Mouse (Mus musculus) embryonic fibroblast, embryonic 13.5 days (primary cell): ENCODE data around the gene CN725425. TPM values are rescaled to one million over a fixed set of nuclear protein-coding genes. Genes with fewer than 3 reads are reported as not detected.

Experiments
- H3K27ac ChIP-seq: 2 replicates; pipeline ENCODE4 v1.5.1; 2012; ENCODE audit warnings: low read length, control low read depth, inconsistent platforms; ENCODE audit not compliant: insufficient read depth
- H3K4me1 ChIP-seq: 2 replicates; pipeline ENCODE4 v1.6.1; 2011; ENCODE audit warnings: low read length; ENCODE audit not compliant: control insufficient read depth, insufficient read depth
- H3K4me3 ChIP-seq: 2 replicates; pipeline ENCODE4 v1.5.1; 2011; ENCODE audit warnings: mild to moderate bottlenecking, control low read depth, low read length; ENCODE audit not compliant: insufficient read depth
- CTCF ChIP-seq: IDR thresholded peaks from 2 replicates; pipeline ENCODE4 v1.5.1; 2011; ENCODE audit warnings: mild to moderate bottlenecking, control low read depth, low read length, moderate library complexity, borderline replicate concordance; ENCODE audit not compliant: insufficient read depth
- POLR2A ChIP-seq: IDR thresholded peaks from 2 replicates; pipeline ENCODE4 v1.6.1; 2011; ENCODE audit warnings: low read depth, mild to moderate bottlenecking, control low read depth, low read length, moderate library complexity
- polyA plus RNA-seq: library from polyadenylated mRNA; stranded (reverse); fragments of >200 nt; gene quantifications from 2 replicates; pipeline ENCODE4 v1.2.4, GENCODE M21; 2011; ENCODE audit warnings: low read depth; ENCODE audit not compliant: missing spikeins, insufficient read length

CN725425 gene
- polyA plus RNA-seq, 1 experiment: not detected

DNA sequence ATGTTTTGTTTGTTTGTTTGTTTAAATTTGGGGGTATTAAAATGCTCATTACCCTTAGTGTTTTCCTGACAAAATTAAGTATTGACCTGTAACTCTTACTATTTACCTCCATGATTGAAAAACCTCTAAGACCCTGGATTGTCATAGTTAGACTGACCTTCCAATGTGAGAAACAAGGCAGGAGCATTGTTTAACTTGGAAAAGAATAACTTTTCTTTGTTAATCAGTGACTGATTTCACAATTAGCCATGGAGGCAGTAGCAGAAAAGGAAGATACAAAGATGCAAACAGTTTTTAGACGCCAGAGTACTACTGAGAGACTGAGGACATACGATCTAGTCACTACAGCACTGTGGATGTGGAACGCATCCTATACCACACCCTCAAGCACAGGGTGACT is 4.2 kb downstream of the CN725425 start:
- TF ChIP-seq CTCF: no peak
- Histone ChIP-seq H3K27ac (no peak overlapping the region), H3K4me3 (no peak overlapping the region), H3K4me1 (no peaks in the 10 kb centered on the region)

DNA sequence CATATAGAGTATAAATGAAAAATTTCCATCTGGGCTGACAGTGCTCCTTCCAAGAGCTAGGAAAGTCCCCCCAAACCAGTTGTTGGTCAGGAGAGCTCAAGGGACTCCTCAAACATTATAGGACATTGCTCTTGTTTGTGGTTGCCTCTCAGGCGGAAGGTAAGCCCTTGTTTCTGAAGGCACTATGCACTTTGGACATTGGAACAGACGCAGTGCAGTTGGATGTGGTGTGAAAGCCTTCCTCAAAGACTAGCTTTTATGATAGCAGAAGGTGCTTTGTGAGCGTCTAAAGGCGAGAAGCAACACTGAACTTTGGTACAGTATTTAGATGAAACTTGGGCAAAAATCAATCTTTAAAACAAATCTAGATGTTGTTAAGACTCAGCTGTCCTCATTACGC is 7.2 kb downstream of the CN725425 start:
- Histone ChIP-seq H3K4me3 (no peak overlapping the region), H3K27ac (no peak overlapping the region), H3K4me1 (no peaks in the 10 kb centered on the region)
- TF ChIP-seq CTCF (no peak), POLR2A (no peak)

DNA sequence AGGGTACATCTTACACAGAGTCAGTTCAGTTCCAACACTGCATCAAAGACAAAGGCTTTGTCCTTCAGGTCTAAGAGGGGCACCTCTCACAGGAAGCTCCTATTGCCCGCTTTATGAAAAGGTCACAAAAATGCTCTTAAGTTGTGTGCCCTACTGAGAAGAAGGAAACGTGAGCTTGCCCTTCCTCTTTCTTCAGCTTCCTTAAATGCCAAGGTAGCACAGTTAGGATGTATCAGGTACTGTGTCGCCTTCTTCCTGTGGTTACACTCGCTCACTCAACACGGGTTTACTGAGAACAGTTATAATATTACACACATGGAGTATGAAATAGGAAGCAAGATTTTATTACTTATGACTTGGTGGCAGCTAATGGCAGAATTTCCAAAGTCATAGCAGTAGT is 38.0 kb downstream of the CN725425 start:
- Histone ChIP-seq H3K4me3 (no peak overlapping the region), H3K27ac (no peak overlapping the region), H3K4me1 (no peaks in the 10 kb centered on the region)
- TF ChIP-seq CTCF: no peak
- TF ChIP-seq POLR2A: no peak

DNA sequence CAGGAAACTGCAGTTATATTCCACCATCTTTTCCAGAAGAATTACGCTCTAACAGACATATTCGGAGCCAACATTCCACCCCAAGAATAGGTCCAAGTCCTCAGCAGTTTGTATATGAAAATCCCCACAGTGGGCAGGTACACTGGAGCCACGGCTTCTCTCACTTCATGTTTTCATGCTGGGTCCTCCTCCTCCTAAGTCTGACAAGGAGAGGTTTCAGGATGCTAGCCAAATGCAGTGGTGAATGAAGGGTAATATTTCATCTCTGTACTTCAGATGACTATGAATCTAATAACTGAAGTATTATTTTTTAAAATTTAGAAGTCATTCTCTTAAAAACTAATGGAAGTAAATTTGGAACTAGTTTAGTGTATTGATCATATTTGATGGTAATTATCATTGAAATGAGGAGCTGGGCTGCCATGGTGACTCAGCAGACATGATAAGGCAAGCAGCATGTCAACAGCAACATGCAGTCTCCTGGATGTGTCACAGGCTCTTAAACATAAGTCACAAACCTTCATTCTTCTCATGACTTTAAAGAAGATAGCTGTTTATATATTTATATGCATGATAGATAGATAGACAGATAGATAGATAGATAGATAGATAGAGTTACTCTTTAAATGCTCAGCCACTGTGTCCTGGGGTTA is 41.5 kb downstream of the CN725425 start:
- Histone ChIP-seq H3K4me1 (no peaks in the 10 kb centered on the region), H3K4me3 (no peak overlapping the region), H3K27ac (no peak overlapping the region)
- no peak for TF ChIP-seq CTCF
- TF ChIP-seq POLR2A: no peak

DNA sequence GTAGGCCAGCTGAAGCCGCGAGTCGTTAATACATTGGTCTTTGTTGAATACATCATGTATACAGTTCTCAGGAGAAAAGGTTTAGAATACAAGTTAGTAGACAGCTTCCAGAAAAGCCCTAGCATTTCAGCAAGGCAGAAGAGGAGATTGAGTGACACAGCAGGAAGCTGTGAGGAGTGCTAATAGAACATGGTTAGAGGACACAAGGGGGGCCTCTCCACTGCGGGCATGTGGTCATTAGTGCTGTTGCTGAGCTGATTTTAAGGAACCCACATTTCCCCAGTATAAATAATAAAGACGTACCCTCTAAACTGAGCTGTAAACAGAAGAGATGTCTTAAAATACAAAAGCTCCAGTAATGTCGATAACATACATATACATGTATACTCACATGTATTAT is 51.5 kb downstream of the CN725425 start:
- no peaks in the 10 kb centered on the region for H3K4me1 ChIP-seq
- H3K4me3 ChIP-seq: no peak overlapping the region
- no peak overlapping the region for H3K27ac ChIP-seq
- TF ChIP-seq CTCF (no peak), POLR2A (no peak)

DNA sequence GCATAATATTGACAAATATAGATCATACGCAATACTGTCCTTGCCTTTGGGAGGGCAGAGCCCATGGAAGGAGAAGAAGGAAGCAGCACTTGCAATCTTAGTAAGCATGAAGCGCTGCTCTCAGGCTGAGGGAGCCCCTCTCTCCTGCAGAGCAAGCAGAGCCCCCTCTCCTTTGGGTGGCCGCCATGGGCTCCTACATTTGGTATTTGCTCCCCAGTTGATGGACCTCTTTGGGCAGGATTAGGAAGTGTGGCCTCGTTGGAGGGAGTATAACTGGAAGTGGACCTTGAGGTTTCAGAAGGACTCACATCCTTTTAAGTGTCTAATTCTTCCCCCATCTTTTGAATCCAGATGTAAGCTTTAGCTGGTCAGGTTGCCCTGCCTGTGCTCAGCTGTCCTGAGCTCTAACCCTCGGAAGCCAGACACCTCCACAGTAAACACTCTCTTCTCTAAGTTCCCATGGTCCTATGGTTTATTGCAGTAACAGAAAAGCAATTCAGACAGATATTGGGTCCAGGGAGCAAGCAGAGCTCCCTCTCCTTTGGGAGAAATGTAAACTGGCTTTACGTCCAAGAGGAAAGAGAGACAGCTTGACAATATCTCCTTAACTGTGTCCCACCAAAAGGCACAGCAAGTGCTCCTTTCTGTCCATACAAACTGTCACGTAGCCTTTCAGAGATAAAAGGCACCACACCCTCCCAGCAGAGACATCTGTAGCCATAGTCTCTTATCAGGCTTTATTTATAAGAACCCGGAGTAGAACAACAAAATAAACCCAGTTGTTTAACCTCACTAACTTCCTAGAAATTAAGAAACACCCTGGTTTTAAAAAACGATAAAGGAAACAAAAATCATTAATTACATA is 52.5 kb downstream of the CN725425 start:
- no peak overlapping the region for H3K27ac ChIP-seq
- TF ChIP-seq POLR2A: no peak
- no peak for TF ChIP-seq CTCF
- no peaks in the 10 kb centered on the region for H3K4me1 ChIP-seq
- no peak overlapping the region for H3K4me3 ChIP-seq

DNA sequence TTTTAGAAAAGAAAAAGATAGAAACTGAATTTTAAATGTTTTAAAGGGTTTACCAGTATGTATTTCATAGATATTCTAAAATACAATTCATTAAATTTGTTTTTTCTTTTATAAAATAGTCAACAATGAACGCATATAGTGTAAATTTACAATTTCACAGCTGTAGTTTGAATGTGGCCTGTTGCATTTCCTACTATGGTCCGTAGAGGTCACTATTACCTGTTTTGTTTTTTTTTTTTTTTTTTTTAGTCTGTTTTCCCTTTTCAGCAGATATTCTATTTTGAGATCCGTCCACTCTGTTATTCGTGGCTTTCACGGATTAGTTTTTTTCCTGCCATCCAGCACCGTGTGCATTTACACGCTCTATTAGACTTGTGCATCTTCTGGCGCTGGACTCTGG is 53.7 kb downstream of the CN725425 start:
- Histone ChIP-seq H3K4me1 (no peaks in the 10 kb centered on the region), H3K27ac (no peak overlapping the region), H3K4me3 (no peak overlapping the region)
- TF ChIP-seq CTCF (no peak), POLR2A (no peak)

DNA sequence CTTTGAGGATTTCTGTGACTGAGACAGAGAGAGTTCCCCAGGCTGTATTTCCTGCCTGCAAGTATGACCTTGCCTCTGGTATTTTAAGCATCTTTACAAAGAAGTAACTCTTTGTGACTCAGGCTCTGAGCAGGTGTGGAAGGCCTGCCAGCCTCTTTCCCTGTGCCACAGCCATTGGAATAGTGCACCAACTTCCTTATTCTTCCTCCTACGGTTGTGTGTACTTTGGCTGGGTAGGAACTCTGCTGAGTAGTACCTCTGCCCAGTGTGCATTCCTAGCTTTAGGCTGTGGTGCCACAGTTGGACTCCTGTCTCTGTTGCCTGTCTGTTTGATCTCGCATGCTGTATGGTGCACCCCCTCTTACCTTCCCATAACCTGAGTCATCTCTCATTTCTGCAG is 56.0 kb downstream of the CN725425 start:
- Histone ChIP-seq H3K4me3 (no peak overlapping the region), H3K4me1 (no peaks in the 10 kb centered on the region), H3K27ac (no peak overlapping the region)
- no peak for TF ChIP-seq CTCF
- no peak for TF ChIP-seq POLR2A

DNA sequence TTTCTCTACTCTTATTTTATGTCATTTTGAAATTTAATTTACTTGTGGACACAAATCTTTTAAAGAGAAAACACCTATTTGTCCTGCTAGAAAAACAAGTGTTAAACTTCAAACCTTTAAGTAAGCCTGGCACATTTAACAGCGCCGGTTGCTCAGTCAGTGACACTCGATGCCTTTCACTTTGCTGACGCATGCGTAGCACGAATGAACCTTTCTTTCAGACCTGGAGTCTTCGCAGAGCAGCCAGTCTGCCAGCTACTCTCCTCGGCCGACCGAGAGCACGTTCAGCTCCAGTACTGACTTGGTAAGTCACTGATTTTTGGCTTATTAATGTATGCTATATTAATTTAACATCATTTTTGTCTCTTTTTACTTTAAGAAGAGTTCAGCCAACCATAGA is 57.8 kb downstream of the CN725425 start:
- TF ChIP-seq CTCF (no peak), POLR2A (no peak)
- H3K4me3 ChIP-seq: no peak overlapping the region
- H3K4me1 ChIP-seq: no peaks in the 10 kb centered on the region
- H3K27ac ChIP-seq: no peak overlapping the region

DNA sequence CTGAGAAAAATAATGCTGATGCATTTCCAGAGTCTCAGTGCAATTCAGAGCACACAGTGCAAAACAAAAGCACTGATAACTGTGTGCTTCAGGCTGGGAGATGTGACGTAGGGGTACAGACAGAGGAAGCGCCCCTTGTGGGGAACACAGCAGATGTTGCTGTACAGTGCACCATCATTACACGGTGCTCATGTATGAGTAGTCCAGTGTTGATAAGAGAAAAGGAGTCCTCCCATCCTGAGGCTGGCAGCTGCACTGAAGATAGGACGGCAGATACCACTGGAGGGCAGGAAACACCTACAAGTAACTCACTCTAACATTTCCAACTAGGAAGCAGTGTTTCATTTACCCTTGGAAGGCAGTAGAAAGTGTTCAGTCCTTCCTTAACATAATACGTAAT is 61.3 kb downstream of the CN725425 start:
- no peak for TF ChIP-seq CTCF
- no peak for TF ChIP-seq POLR2A
- H3K27ac ChIP-seq: no peak overlapping the region
- no peak overlapping the region for H3K4me3 ChIP-seq
- H3K4me1 ChIP-seq: no peaks in the 10 kb centered on the region

DNA sequence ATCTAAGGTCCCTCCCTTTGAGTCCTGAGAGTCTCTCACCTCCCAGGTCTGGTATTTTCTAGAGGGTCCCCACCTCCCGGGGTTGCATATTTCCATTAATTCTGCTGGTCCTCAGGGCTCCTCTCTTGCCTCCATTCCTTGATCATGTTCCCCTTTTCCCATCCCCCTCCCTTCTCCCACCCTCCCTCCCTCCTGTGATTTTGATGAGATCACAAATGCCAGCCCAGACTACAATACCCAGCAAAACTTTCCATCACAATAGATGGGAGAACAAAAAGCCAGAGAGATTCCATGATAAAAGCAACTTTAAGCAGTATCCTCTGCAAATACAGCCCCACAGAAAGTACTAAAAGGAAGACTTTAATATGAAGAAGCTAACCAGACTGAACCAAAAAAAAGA is 64.6 kb downstream of the CN725425 start:
- no peak for TF ChIP-seq CTCF
- no peak for TF ChIP-seq POLR2A
- H3K4me1 ChIP-seq: no peaks in the 10 kb centered on the region

More for the DNA sequence above, 64.6 kb downstream of the CN725425 start:
- Histone ChIP-seq H3K4me3 (no peak overlapping the region), H3K27ac (no peak overlapping the region)
